Mouse (Mus musculus): ENCODE data around the gene Pnmal1. TPM values are rescaled to one million over a fixed set of nuclear protein-coding genes. Genes with fewer than 3 reads are reported as not detected.

Pnmal1 gene
- polyA plus RNA-seq, 1 experiment from 2014 or later, result 0.02 TPM

DNA sequence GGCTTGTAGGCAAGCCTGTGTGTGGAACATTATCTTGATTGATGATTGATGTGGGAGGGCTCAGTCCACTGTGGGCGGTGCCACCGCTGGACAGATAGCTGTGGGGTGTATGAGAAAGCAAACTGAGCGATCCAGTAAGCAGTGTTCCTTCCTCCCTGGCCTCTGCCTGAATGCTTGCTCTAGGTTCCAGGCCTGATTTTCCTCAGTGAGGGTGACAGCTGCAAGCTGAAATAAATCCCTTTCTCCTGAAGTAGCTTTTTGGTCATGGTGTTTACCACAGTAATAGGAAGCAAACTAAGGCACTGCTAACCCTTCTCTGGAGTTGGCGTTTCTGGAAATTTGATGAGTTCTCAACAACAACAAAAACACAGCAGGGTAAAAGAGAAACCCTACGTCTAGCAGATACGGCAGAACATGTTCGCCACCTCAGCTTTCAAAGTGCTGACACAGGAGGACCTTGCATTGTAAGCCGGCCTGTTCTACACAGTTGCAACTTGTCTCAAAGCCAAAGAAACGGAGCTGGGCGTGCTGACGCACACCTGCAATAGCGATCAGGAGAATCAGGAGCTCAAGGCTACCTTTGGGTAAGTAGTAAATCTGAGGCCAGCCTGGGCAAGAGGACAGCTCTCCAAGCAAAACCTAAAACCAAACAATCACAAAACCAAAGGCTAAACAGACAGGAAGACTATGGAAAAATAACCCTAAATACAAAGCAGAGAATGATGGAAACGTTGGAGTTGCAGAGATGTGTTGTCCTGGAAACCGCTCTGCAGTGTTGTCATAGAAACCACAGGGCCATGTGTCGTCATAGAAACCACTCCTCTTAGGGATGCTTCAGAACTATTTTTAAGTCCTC, 2.8 kb upstream of the Pnmal1 start:
- Histone ChIP-seq H3K27ac (ENCODE audit: low read depth) (no peak overlapping the region), H3K27me3 (ENCODE audit: insufficient read depth, low read length) (no peaks in the 10 kb centered on the region), H3K9ac (replicated peaks) (no peak overlapping the region), H3K4me3 (ENCODE audit: low read depth, low read length) (no peak overlapping the region), H3K4me2 (ENCODE audit: low read depth, low read length) (no peak overlapping the region), H3K4me1 (ENCODE audit: insufficient read depth) (no peaks in the 10 kb centered on the region), H3K36me3 (replicated peaks; ENCODE audit: insufficient read depth, low read length) (no peaks in the 10 kb centered on the region), H3K9me3 (ENCODE audit: low read length) (no peaks in the 10 kb centered on the region)
- no peak for DNase-seq
- no peak for ATAC-seq
- TF ChIP-seq EP300 (IDR thresholded peaks at IDR 0.05; ENCODE audit: low read depth) (no peak), CTCF (IDR thresholded peaks at IDR 0.05; ENCODE audit: low read depth) (no peak)
- WGBS (ENCODE audit: insufficient replicate concordance), result 72% methylated on average over 15 of the region's 15 CpGs

DNA sequence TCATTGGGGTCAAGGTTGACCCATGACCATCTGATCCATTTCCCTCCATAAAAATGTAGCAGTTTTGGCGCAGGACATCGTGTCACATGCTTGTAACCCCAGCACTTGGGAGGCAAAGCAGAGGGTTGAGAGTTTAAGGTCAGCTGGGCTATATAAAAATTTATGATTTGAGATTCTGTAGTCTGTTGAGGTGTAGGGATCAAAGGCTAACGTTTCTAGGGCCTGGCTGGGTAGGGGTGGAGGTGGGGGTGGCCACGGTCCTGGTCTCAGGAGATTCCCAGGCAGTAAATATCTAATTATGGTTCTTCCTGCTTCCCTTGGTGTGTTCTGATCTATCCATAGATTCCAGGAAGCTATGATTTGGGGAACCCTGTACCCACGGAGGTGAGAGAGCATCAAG, 2.2 kb downstream of the Pnmal1 start:
- no peak overlapping the region for H3K4me2 ChIP-seq (ENCODE audit: low read depth, low read length)
- no peaks in the 10 kb centered on the region for H3K9me3 ChIP-seq (ENCODE audit: low read length)
- H3K36me3 ChIP-seq (replicated peaks; ENCODE audit: insufficient read depth, low read length), result no peaks in the 10 kb centered on the region
- ATAC-seq (no peak), DNase-seq (no peak)
- no peaks in the 10 kb centered on the region for H3K27me3 ChIP-seq (ENCODE audit: insufficient read depth, low read length)
- H3K4me1 ChIP-seq (ENCODE audit: insufficient read depth), result no peaks in the 10 kb centered on the region
- no peak overlapping the region for H3K9ac ChIP-seq (replicated peaks)
- no peak overlapping the region for H3K27ac ChIP-seq (ENCODE audit: low read depth)
- WGBS (ENCODE audit: insufficient replicate concordance), result 64% methylated on average over 5 of the region's 5 CpGs
- no peak overlapping the region for H3K4me3 ChIP-seq (ENCODE audit: low read depth, low read length)
- TF ChIP-seq CTCF (IDR thresholded peaks at IDR 0.05; ENCODE audit: low read depth), result no peak
- no peak for TF ChIP-seq EP300 (IDR thresholded peaks at IDR 0.05; ENCODE audit: low read depth)

GRCm38 (mm10) chr7:16968414-16968813, 8.9 kb downstream of the Pnmal1 start:
- Histone ChIP-seq H3K9ac (replicated peaks) (no peak overlapping the region), H3K4me2 (ENCODE audit: low read depth, low read length) (peak overlapping the region; percentile 30), H3K36me3 (replicated peaks; ENCODE audit: insufficient read depth, low read length) (no peaks in the 10 kb centered on the region), H3K4me3 (ENCODE audit: low read depth, low read length) (no peak overlapping the region), H3K9me3 (ENCODE audit: low read length) (no peaks in the 10 kb centered on the region), H3K27ac (ENCODE audit: low read depth) (peak overlapping the region; percentile 81), H3K27me3 (ENCODE audit: insufficient read depth, low read length) (no peaks in the 10 kb centered on the region), H3K4me1 (ENCODE audit: insufficient read depth) (no peaks in the 10 kb centered on the region)
- TF ChIP-seq EP300 (IDR thresholded peaks at IDR 0.05; ENCODE audit: low read depth), result peak; percentile 35; the same call in 1 of the 2 replicates
- no peak for TF ChIP-seq CTCF (IDR thresholded peaks at IDR 0.05; ENCODE audit: low read depth)
- WGBS (ENCODE audit: insufficient replicate concordance), result 57% methylated on average over 6 of the region's 6 CpGs
- peak; percentile 88 for ATAC-seq
- DNase-seq, result peak; percentile 19

DNA sequence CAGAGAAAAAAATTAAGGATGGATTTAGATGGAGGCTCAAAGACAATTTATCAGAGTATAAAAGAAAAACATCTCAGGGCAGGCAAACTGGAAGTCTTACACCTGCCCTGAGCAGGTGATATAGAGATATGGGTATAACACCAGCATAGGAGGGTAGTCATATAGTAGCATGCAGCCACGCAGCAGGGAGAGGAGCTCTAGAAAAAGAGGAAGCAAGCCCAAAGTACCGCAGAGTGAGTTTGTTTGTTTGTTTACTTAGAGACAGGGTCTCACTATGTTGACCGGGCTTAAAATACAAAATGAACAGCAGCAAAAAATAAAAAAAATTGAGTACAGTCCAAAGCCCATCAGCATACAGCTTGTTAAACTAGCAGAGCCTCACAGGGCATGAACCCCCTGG, 11.7 kb downstream of the Pnmal1 start:
- WGBS (ENCODE audit: insufficient replicate concordance), result 44% methylated on average over 3 of the region's 3 CpGs
- H3K36me3 ChIP-seq (replicated peaks; ENCODE audit: insufficient read depth, low read length), result no peaks in the 10 kb centered on the region
- H3K9me3 ChIP-seq (ENCODE audit: low read length), result no peaks in the 10 kb centered on the region
- H3K9ac ChIP-seq (replicated peaks), result no peak overlapping the region
- no peaks in the 10 kb centered on the region for H3K4me1 ChIP-seq (ENCODE audit: insufficient read depth)
- H3K4me2 ChIP-seq (ENCODE audit: low read depth, low read length), result no peak overlapping the region
- ATAC-seq (no peak), DNase-seq (no peak)
- H3K4me3 ChIP-seq (ENCODE audit: low read depth, low read length), result no peak overlapping the region
- no peaks in the 10 kb centered on the region for H3K27me3 ChIP-seq (ENCODE audit: insufficient read depth, low read length)
- no peak overlapping the region for H3K27ac ChIP-seq (ENCODE audit: low read depth)
- TF ChIP-seq EP300 (IDR thresholded peaks at IDR 0.05; ENCODE audit: low read depth) (no peak), CTCF (IDR thresholded peaks at IDR 0.05; ENCODE audit: low read depth) (no peak)

GRCm38 (mm10) chr7:16974018-16974417, 14.5 kb downstream of the Pnmal1 start:
- ATAC-seq (peak; percentile 69; the same call in 1 of the 2 replicates), DNase-seq (peak; percentile 64)
- no peaks in the 10 kb centered on the region for H3K36me3 ChIP-seq (replicated peaks; ENCODE audit: insufficient read depth, low read length)

GRCm38 (mm10) chr7:16976298-16976697, 16.8 kb downstream of the Pnmal1 start:
- Histone ChIP-seq H3K9ac (replicated peaks) (no peak overlapping the region), H3K4me2 (ENCODE audit: low read depth, low read length) (no peak overlapping the region), H3K27me3 (ENCODE audit: insufficient read depth, low read length) (no peaks in the 10 kb centered on the region), H3K4me3 (ENCODE audit: low read depth, low read length) (no peak overlapping the region), H3K9me3 (ENCODE audit: low read length) (no peaks in the 10 kb centered on the region), H3K4me1 (ENCODE audit: insufficient read depth) (peaks cover 8% of the 10 kb centered on the region), H3K27ac (ENCODE audit: low read depth) (no peak overlapping the region), H3K36me3 (replicated peaks; ENCODE audit: insufficient read depth, low read length) (no peaks in the 10 kb centered on the region)
- ATAC-seq (no peak), DNase-seq (no peak)
- no peak for TF ChIP-seq CTCF (IDR thresholded peaks at IDR 0.05; ENCODE audit: low read depth)
- TF ChIP-seq EP300 (IDR thresholded peaks at IDR 0.05; ENCODE audit: low read depth), result no peak
- WGBS (ENCODE audit: insufficient replicate concordance), result 64% methylated on average over 8 of the region's 8 CpGs

More at GRCm38 (mm10) chr7:16974018-16974417, 14.5 kb downstream of the Pnmal1 start:
- TF ChIP-seq EP300 (IDR thresholded peaks at IDR 0.05; ENCODE audit: low read depth), result 0 out of 2 replicates have a peak, but pooled peaks have one; percentile 14
- TF ChIP-seq CTCF (IDR thresholded peaks at IDR 0.05; ENCODE audit: low read depth), result no peak
- H3K9ac ChIP-seq (replicated peaks), result no peak overlapping the region
- H3K4me1 ChIP-seq (ENCODE audit: insufficient read depth), result no peaks in the 10 kb centered on the region; the same call in 1 of the 2 replicates
- H3K27ac ChIP-seq (ENCODE audit: low read depth), result no peak overlapping the region
- H3K27me3 ChIP-seq (ENCODE audit: insufficient read depth, low read length), result no peaks in the 10 kb centered on the region
- no peaks in the 10 kb centered on the region for H3K9me3 ChIP-seq (ENCODE audit: low read length)
- H3K4me2 ChIP-seq (ENCODE audit: low read depth, low read length), result no peak overlapping the region
- H3K4me3 ChIP-seq (ENCODE audit: low read depth, low read length), result no peak overlapping the region
- WGBS (ENCODE audit: insufficient replicate concordance), result 31% methylated on average over 6 of the region's 6 CpGs
